Mouse (Mus musculus): ENCODE data around the gene Smoc1.

Smoc1 gene

GRCm38 (mm10) chr12:81026277-81026994 is at the start of gene Smoc1:
Gene Smoc1 (plus strand): TSS chr12:81026808.
- DNase-seq (ENCODE audit: low spot score in 2 of 2), result peak; percentile 85 to 90

- DNase-seq (ENCODE audit: low spot score in 2 of 2), result peak; percentile 72 to 83
Observed at GRCm38 (mm10) chr12:80982326-80982725, 44.3 kb upstream of the Smoc1 start.

- DNase-seq (ENCODE audit: low spot score in 2 of 2), result no peak
Observed at GRCm38 (mm10) chr12:80983695-80984094, 42.9 kb upstream of the Smoc1 start.

GRCm38 (mm10) chr12:80986628-80987027 is 40.0 kb upstream of the Smoc1 start:
- DNase-seq (ENCODE audit: low spot score in 2 of 2), result no peak

- no peak for DNase-seq (ENCODE audit: low spot score in 2 of 2)
Observed at GRCm38 (mm10) chr12:80988286-80988685, 38.3 kb upstream of the Smoc1 start.

- no peak for DNase-seq (ENCODE audit: low spot score in 2 of 2)
Observed at GRCm38 (mm10) chr12:80990901-80991445, 35.6 kb upstream of the Smoc1 start.

- DNase-seq (ENCODE audit: low spot score in 2 of 2), result no peak
Observed at GRCm38 (mm10) chr12:80991806-80992205, 34.8 kb upstream of the Smoc1 start.

GRCm38 (mm10) chr12:80992540-80993122 is 34.0 kb upstream of the Smoc1 start:
- no peak for DNase-seq (ENCODE audit: low spot score in 2 of 2)

GRCm38 (mm10) chr12:80993773-80994172 is 32.8 kb upstream of the Smoc1 start:
- DNase-seq (ENCODE audit: low spot score in 2 of 2), result no peak

- no peak for DNase-seq (ENCODE audit: low spot score in 2 of 2)
Observed at GRCm38 (mm10) chr12:80995326-80995725, 31.3 kb upstream of the Smoc1 start.

GRCm38 (mm10) chr12:80997652-80998051 is 29.0 kb upstream of the Smoc1 start:
- no peak for DNase-seq (ENCODE audit: low spot score in 2 of 2)

- peak in 1 of 2 experiments; percentile 27 for DNase-seq (ENCODE audit: low spot score in 2 of 2)
Observed at GRCm38 (mm10) chr12:80998528-80999221, 27.9 kb upstream of the Smoc1 start.

- DNase-seq (ENCODE audit: low spot score in 2 of 2), result no peak
Observed at GRCm38 (mm10) chr12:81000924-81001323, 25.7 kb upstream of the Smoc1 start.

GRCm38 (mm10) chr12:81002841-81003635 is 23.6 kb upstream of the Smoc1 start:
- no peak for DNase-seq (ENCODE audit: low spot score in 2 of 2)

GRCm38 (mm10) chr12:81009813-81010212 is 16.8 kb upstream of the Smoc1 start:
- DNase-seq (ENCODE audit: low spot score in 2 of 2), result no peak

- no peak for DNase-seq (ENCODE audit: low spot score in 2 of 2)
Observed at GRCm38 (mm10) chr12:81011994-81012393, 14.6 kb upstream of the Smoc1 start.

GRCm38 (mm10) chr12:81013496-81013895 is 13.1 kb upstream of the Smoc1 start:
- no peak for DNase-seq (ENCODE audit: low spot score in 2 of 2)

GRCm38 (mm10) chr12:81017624-81018023 is 9.0 kb upstream of the Smoc1 start:
- no peak for DNase-seq (ENCODE audit: low spot score in 2 of 2)

- DNase-seq (ENCODE audit: low spot score in 2 of 2), result no peak
Observed at GRCm38 (mm10) chr12:81018516-81019279, 7.9 kb upstream of the Smoc1 start.

GRCm38 (mm10) chr12:81019280-81019935 is 7.2 kb upstream of the Smoc1 start:
- DNase-seq (ENCODE audit: low spot score in 2 of 2), result no peak

Data from right cerebral cortex, postnatal 10 days (tissue).